Mouse (Mus musculus) liver, adult (tissue): Measurements from ENCODE around the gene Gna12.

Source experiments
- GATA4 ChIP-seq: IDR thresholded peaks from 2 replicates; pipeline ENCODE4 v1.6.1; 2014; ENCODE audit warnings: mild to moderate bottlenecking, low read length; ENCODE audit not compliant: insufficient replicate concordance

Gene Gna12

DNA sequence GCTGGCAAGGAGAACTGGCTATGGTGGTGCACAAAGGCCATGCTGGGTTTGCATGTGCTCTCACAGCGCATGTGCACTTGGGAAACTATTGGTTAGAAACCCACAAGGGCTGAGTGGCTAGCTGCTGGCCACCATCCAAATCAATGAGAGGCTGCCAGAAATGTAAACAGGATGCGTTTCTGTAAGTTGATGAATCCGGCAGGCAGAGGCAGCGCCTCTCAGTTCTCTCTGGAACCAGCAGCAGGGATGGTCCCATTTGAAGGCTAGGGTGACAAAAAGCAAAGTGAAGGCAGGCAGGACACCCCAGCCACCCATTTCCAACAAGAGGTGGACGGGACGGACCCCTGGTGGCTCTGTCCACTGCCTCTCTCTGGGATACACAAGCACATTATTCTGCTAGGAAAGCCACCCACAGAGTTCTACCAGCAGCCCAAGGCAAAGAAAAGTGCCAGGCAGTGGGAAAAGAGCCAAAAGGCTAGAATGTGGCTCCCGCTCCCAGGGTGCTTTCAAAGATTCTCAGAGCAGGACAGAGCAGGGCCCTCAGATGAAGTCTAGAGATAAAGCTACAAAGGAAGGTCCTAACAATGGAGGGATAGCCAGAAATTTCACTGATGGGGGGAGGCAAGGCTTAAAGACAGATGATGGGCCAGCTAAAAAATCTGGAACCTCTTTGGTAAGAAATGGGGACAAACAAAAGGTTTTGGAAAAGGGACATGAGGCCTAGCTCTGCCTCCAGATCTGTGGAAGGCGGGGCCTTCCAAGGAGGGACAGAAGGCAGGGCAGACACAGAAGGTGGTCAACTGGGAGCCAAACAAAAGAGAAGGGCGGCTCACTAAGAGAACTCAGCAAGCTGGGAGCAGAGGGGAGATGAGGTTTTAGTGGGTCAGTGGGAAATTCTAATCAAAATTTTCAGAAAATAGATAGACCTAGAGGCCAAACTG is 39.0 kb downstream of the Gna12 start:
- TF ChIP-seq GATA4: no peak

GRCm38 (mm10) chr5:140790392-140790791 is 39.8 kb downstream of the Gna12 start:
- TF ChIP-seq GATA4: no peak

DNA sequence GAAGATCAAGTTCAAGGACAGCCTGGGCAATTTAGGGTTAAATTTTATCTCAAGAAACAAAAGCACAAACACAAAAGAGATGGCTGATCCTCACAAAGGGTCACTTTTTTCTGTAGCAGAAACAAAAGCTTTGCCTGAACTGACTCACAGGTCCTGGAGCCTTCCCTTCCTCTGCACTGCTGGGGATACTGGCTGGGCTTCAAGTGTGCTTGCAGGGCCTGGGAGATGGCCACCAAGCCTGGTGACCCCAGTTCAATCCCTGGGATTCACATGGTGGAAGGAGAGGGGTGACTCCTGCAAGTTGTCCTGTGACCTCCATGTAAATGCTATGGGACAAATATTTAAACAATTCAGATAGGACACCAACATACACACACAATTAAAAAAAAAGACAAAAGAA is 40.7 kb downstream of the Gna12 start:
- no peak for TF ChIP-seq GATA4

GRCm38 (mm10) chr5:140785240-140785872 is 44.9 kb downstream of the Gna12 start:
- no peak for TF ChIP-seq GATA4

DNA sequence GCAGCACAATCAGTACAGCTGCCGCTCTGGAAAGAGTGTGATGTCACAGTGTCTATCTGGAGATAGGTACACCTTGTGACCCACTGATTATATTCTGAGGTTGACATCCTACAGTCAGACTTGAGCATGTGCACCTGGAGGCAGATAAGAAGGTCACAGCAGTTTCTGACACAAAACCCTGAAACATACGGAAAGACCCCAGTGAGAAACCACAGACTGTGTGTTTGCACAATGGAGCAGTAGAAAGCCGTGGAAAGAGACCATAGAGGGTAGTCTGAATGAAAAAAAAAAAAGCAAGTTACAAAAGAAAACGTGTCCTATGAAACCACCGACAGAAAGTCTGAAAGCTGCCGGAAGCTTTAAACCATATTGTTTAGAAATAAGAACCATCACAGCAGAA is 45.9 kb downstream of the Gna12 start:
- no peak for TF ChIP-seq GATA4

DNA sequence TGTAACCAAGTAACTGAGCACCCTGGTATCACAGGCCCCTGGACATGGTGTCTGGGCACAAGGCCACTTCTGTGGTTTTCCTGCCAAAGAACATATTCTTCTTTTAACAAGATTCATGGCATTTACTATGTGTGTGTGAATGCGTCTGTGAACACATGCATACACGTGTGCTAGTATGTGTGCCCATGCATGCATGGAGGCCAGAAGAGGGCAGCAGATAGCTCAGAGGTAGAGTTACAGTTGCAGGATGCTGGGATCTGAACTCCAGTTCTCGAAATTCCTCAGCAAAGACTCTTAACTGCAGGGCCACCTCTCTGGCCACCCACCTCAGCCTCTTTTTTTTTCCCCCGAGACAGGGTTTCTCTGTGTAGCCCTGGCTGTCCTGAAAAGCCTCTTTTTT is 46.7 kb downstream of the Gna12 start:
- no peak for TF ChIP-seq GATA4

DNA sequence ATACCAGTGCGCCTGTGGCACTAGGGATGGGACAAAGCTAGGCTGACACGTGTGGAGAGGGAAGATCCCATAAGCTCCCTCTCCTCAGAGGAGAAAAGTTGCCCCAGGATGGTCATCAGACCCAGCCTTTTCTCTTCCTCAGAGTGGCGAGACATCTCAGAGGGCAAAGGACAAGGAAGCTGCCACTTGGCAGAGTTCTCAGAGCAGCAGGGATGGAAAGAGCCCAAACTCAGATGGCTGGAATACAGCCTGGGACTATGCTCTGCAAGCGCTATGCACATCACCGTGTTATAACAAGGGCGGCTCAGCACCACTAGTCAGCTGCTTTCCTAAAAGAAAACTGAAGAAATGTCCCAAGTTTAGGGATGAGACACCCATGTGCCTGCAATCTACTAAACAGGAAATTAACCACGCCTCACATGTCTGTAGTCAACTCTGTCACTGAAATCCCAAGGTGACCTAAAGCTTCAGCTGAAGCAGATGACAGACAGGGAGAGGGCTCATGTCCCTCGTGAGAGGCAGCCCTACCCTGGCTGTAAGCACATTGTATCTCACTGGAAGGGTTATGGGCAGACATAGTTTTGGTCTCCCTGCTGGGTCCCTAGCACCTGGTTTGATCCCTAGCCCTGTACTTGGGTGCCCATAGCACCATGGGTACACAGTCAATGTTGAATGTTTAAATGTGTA is 48.2 kb downstream of the Gna12 start:
- TF ChIP-seq GATA4: no peak

DNA sequence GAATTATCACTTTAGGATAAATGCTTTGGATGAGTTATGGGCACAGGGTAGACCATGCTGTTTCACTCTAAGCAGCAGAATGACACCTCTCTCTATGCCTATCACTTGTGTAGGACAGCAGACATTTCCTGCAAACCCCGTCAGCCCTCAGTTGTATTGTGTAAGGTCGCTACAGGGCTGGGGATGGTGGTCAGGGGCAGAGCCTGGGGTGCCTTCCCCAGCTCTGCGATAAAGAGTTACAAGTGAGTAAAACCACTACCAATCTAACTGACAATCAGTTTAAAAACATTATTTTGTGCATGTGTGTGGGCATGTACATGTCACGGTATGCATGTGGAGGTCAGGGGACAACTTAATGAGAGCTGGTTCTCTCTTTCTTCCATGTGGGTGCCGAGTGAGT is 49.1 kb downstream of the Gna12 start:
- no peak for TF ChIP-seq GATA4

GRCm38 (mm10) chr5:140776968-140777367 is 53.3 kb downstream of the Gna12 start:
- TF ChIP-seq GATA4: no peak

DNA sequence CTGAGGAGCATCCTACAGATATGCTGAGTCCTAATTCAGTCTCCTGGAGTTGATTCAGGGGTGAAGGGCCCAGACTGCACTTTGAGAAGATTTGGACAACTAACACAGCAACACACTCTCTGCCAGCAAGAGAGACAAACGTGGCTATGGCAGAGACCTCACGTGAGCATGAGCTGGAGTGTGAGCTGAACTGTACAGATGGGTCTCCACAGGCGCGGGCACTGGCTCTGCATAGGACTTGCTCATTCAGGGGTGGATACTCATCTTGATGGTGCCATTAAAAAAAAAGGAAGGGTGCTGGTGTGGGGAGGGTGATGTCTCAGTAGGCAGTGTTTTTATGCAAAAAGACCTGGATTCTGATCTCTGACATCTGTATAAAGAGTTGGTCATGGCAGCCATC is 55.1 kb downstream of the Gna12 start:
- TF ChIP-seq GATA4: no peak

DNA sequence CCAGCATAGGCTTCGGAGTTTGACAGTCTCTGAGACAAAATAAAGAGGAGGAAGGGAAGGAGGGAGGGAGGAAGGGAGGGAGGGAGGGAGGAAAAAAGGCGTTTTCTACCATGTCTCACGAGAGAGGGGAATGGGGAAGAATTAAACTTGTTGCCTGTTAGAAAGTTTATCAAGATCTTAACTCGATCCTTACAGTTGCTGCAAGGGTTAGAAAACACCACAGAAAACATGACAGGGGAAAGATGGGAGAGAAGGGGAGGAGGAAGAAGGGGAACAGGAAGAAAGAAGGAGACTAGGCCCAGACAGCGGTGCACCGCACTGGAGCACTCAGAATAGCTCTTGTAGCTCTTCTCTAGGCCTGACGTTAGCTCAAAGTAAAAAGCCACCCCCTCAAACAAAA is 58.1 kb downstream of the Gna12 start:
- TF ChIP-seq GATA4: no peak

DNA sequence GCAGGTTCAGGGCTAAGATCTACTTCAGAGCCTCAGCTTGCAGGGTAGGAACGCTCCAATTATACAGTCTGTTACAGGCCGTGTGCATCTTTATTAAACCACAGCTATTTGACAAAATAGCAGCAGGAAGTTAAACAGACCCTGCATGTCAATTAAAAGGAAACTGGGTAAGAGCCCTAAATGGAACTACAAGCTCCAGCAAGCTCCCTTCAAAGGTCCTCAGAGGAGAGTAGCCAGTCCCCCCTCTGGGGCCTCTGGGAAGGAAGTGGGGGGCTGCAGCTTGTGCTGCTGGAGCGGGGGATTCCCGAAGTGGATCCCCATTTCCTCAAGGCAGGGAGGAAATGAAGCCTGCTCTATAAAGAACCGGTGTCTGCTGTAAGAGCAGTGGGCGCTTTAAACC is 58.6 kb downstream of the Gna12 start:
- no peak for TF ChIP-seq GATA4

DNA sequence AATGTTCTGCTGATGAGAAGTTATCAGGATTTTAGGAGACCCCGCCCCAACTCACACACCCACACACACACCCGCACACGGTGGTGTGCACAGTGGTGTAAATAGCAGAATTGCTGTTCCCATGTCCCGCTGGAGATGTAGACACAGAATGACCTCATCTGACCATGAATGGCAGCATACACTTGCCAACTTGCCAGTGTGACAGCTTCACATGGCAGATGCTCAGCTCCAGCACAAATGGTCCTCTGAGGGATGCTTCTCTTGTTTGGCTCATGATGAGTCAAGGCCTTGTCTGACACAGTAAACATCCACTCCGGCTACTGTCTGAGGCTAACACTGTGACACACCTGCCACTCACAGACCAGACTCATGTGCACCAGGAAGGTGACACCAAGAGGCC is 61.9 kb downstream of the Gna12 start:
- no peak for TF ChIP-seq GATA4

GRCm38 (mm10) chr5:140767704-140768141 is 62.5 kb downstream of the Gna12 start:
- peak; percentile 53; the same call in 1 of the 2 replicates for TF ChIP-seq GATA4

DNA sequence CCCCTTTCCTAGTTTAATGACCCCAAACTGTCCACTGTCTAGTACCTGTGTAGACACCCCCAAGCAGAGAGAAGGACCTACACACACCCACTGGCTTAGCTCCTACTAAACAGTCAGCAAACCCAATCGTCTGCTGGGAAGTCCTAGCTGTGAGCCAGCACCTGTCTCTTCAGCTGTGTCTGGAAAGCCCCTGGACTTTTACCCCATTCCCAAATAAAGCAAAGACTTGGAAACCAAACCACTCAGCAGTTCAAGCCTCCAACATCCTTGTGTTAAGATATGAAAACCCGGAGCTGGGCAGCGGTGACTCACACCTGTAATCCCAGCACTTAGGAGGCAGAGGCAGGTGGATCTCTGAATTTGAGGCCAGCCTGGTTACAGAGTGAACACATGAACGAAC is 63.7 kb downstream of the Gna12 start:
- no peak for TF ChIP-seq GATA4
